In genomic region chr12:9519346-9519745, GRCm38 (mm10) we compare ENCODE assay signal across 13 mouse cellular contexts. TPM values are rescaled to one million over a fixed set of nuclear protein-coding genes. Genes with fewer than 3 reads are reported as not detected.
A peak's percentile ranks its signal among the peaks of the same experiment; 100 is the strongest.
DNase-seq lines count a peak whose midpoint lies in the region; ATAC-seq lines count a peak whose summit lies in the region.
"Had no signal": no experiment of that assay in that cellular context is flagged by ENCODE, and none has a peak within 500 bp of the region (broad histone marks: within the 10 kb centered on the region; RNA-seq: fewer than 3 reads in every experiment).

No protein-coding gene starts in this region.

- DNase-seq in kidney, adult 11 months, result peak; percentile 11
- DNase-seq in 3T3-L1 (ENCODE audit: low read depth, low spot score) (peak; percentile 30), NIH3T3 (ENCODE audit: low read depth) (peak; percentile 52)
- peak; percentile 23 for DNase-seq in kidney, postnatal 14 days
- DNase-seq in layer of hippocampus, adult 18-20 months (ENCODE audit: low spot score in 2 of 2), result no peak
- DNase-seq in urinary bladder, postnatal 10 days (ENCODE audit: low spot score), result no peak
- DNase-seq: cerebellum, adult 18-20 months; heart, adult 11 months had no signal

- 62% methylated on average over 3 of the region's 3 CpGs for WGBS in kidney, embryonic 15.5 days

- H3K4me2 ChIP-seq in kidney, embryonic 15.5 days, result no peak overlapping the region
- H3K4me2 ChIP-seq: forebrain, embryonic 13.5 days; hindbrain, embryonic 12.5 days; limb, embryonic 12.5 days had no signal

- H3K4me1 ChIP-seq in kidney, embryonic 15.5 days, result no peaks in the 10 kb centered on the region
- H3K4me1 ChIP-seq: forebrain, embryonic 13.5 days; hindbrain, embryonic 12.5 days; limb, embryonic 12.5 days had no signal

- H3K36me3 ChIP-seq in kidney, embryonic 15.5 days, result no peaks in the 10 kb centered on the region
- H3K36me3 ChIP-seq: hindbrain, embryonic 12.5 days; limb, embryonic 12.5 days had no signal

- no peak for ATAC-seq in kidney, embryonic 15.5 days (replicated peaks; ENCODE audit: low FRiP score)
- ATAC-seq: forebrain, embryonic 13.5 days had no signal

- no peaks in the 10 kb centered on the region for H3K27me3 ChIP-seq in kidney, embryonic 15.5 days
- H3K27me3 ChIP-seq: forebrain, embryonic 13.5 days; hindbrain, embryonic 12.5 days; limb, embryonic 12.5 days had no signal

- no peak overlapping the region for H3K27ac ChIP-seq in kidney, embryonic 15.5 days
- H3K27ac ChIP-seq: forebrain, embryonic 13.5 days; hindbrain, embryonic 12.5 days; limb, embryonic 12.5 days had no signal

- no peak overlapping the region for H3K4me3 ChIP-seq in kidney, embryonic 15.5 days (replicated peaks)
- H3K4me3 ChIP-seq: forebrain, embryonic 13.5 days; hindbrain, embryonic 12.5 days; limb, embryonic 12.5 days had no signal

- H3K9me3 ChIP-seq in kidney, embryonic 15.5 days (replicated peaks), result no peaks in the 10 kb centered on the region
- H3K9me3 ChIP-seq: forebrain, embryonic 13.5 days; hindbrain, embryonic 12.5 days; limb, embryonic 12.5 days had no signal

- no peak overlapping the region for H3K9ac ChIP-seq in kidney, embryonic 15.5 days
- H3K9ac ChIP-seq: forebrain, embryonic 13.5 days; hindbrain, embryonic 12.5 days; limb, embryonic 12.5 days had no signal

RNA-seq across cellular contexts. Expression of gene Osr1, which starts 50.6 kb away (rescaled TPM):
- polyA plus RNA-seq in kidney, embryonic 15.5 days (2015; fragmentation: Nextera tagmentation; extraction: Ambion mirVana), result 30.4 and 35.7 TPM in 2 replicates
- total RNA-seq in layer of hippocampus, adult 18-20 months (2021), result 1 to 10 TPM; 3.1 to 3.8 TPM
- total RNA-seq: megakaryocyte progenitor cell, adult 5-6 weeks had no signal

Comparison
In these comparisons a context has a peak if more than half of its experiments do, and no peak if none do; other contexts are left out.
1. DNase-seq: peak in kidney, adult 11 months (single experiment), 3T3-L1 (single experiment), NIH3T3 (single experiment) and kidney, postnatal 14 days (single experiment); none in layer of hippocampus, adult 18-20 months (0 of 2) and urinary bladder, postnatal 10 days (single experiment).